Mouse (Mus musculus): ENCODE measurements around the gene Krt31. TPM values are rescaled to one million over a fixed set of nuclear protein-coding genes. Genes with fewer than 3 reads are reported as not detected.

The Krt31 gene
- polyA plus RNA-seq, 1 experiment = not detected

GRCm38 (mm10) chr11:99999091-99999490 lies 51.3 kb downstream of the Krt31 start:
- TF ChIP-seq POLR2A (IDR thresholded peaks at IDR 0.05; ENCODE audit: insufficient read depth, low read length) (no peak), CTCF (IDR thresholded peaks at IDR 0.05; ENCODE audit: low read depth, low read length) (no peak), EP300 (IDR thresholded peaks at IDR 0.05; ENCODE audit: insufficient read depth, low read depth, low read length) (no peak)
- no peak overlapping the region for H3K27ac ChIP-seq (ENCODE audit: insufficient read depth, low read length)

More at GRCm38 (mm10) chr11:99999091-99999490, 51.3 kb downstream of the Krt31 start:
- no peaks in the 10 kb centered on the region for H3K4me1 ChIP-seq (ENCODE audit: control insufficient read depth, insufficient read depth, low read length)
- H3K27me3 ChIP-seq (ENCODE audit: control insufficient read depth, insufficient read depth, low read length, poor library complexity, severe bottlenecking) = no peaks in the 10 kb centered on the region
- no peaks in the 10 kb centered on the region for H3K36me3 ChIP-seq (ENCODE audit: control insufficient read depth, insufficient read depth, low read length, poor library complexity, severe bottlenecking)
- no peak overlapping the region for H3K4me3 ChIP-seq (ENCODE audit: low read depth, low read length)
- no peak overlapping the region for H3K9ac ChIP-seq (ENCODE audit: low read depth, poor library complexity, severe bottlenecking)
- no peaks in the 10 kb centered on the region for H3K9me3 ChIP-seq (replicated peaks; ENCODE audit: control insufficient read depth, insufficient read depth, low read length, poor library complexity, severe bottlenecking)

Other genes starting within 250 kb of the Krt31 start
- gene Gm11554, start 246.1 kb downstream of the Krt31 start, polyA plus RNA-seq (2011; ENCODE audit: insufficient read depth, insufficient read length, low read depth, missing spikeins) = not detected in 2 replicates
- not detected in 2 replicates for gene Krtap4-13, start 240.7 kb downstream of the Krt31 start, polyA plus RNA-seq (2011; ENCODE audit: insufficient read depth, insufficient read length, low read depth, missing spikeins)
- gene Gm11564, start 234.9 kb downstream of the Krt31 start, polyA plus RNA-seq (2011; ENCODE audit: insufficient read depth, insufficient read length, low read depth, missing spikeins) = not detected in 2 replicates
- gene 2300003K06Rik, start 212.5 kb downstream of the Krt31 start, polyA plus RNA-seq (2011; ENCODE audit: insufficient read depth, insufficient read length, low read depth, missing spikeins) = not detected in 2 replicates
- gene Krtap4-16, start 198.9 kb downstream of the Krt31 start, polyA plus RNA-seq (2011; ENCODE audit: insufficient read depth, insufficient read length, low read depth, missing spikeins) = not detected in 2 replicates
- not detected in 2 replicates for gene Gm11568, start 192.6 kb downstream of the Krt31 start, polyA plus RNA-seq (2011; ENCODE audit: insufficient read depth, insufficient read length, low read depth, missing spikeins)
- not detected in 2 replicates for gene Gm11559, start 186.1 kb downstream of the Krt31 start, polyA plus RNA-seq (2011; ENCODE audit: insufficient read depth, insufficient read length, low read depth, missing spikeins)
- not detected in 2 replicates for gene Krtap9-1, start 177.2 kb downstream of the Krt31 start, polyA plus RNA-seq (2011; ENCODE audit: insufficient read depth, insufficient read length, low read depth, missing spikeins)
- not detected in 2 replicates for gene Gm11567, start 171.4 kb downstream of the Krt31 start, polyA plus RNA-seq (2011; ENCODE audit: insufficient read depth, insufficient read length, low read depth, missing spikeins)
- gene Krtap31-1, start 142.6 kb downstream of the Krt31 start, polyA plus RNA-seq (2011; ENCODE audit: insufficient read depth, insufficient read length, low read depth, missing spikeins) = not detected in 2 replicates
- not detected in 2 replicates for gene Gm11565, start 135.8 kb downstream of the Krt31 start, polyA plus RNA-seq (2011; ENCODE audit: insufficient read depth, insufficient read length, low read depth, missing spikeins)
- gene Krtap31-2, start 114.3 kb downstream of the Krt31 start, polyA plus RNA-seq (2011; ENCODE audit: insufficient read depth, insufficient read length, low read depth, missing spikeins) = not detected in 2 replicates
- not detected in 2 replicates for gene Krtap9-5, start 102.1 kb downstream of the Krt31 start, polyA plus RNA-seq (2011; ENCODE audit: insufficient read depth, insufficient read length, low read depth, missing spikeins)
- gene Krtap29-1, start 71.5 kb downstream of the Krt31 start, polyA plus RNA-seq (2011; ENCODE audit: insufficient read depth, insufficient read length, low read depth, missing spikeins) = not detected in 2 replicates
- gene Krtap16-1, start 64.0 kb downstream of the Krt31 start, polyA plus RNA-seq (2011; ENCODE audit: insufficient read depth, insufficient read length, low read depth, missing spikeins) = not detected in 2 replicates
- gene Krtap17-1, start 56.6 kb downstream of the Krt31 start, polyA plus RNA-seq (2011; ENCODE audit: insufficient read depth, insufficient read length, low read depth, missing spikeins) = not detected in 2 replicates
- not detected in 2 replicates for gene Krt33a, start 34.3 kb downstream of the Krt31 start, polyA plus RNA-seq (2011; ENCODE audit: insufficient read depth, insufficient read length, low read depth, missing spikeins)
- not detected in 2 replicates for gene Krt33b, start 20.7 kb downstream of the Krt31 start, polyA plus RNA-seq (2011; ENCODE audit: insufficient read depth, insufficient read length, low read depth, missing spikeins)
- gene Krt34, start 9.0 kb downstream of the Krt31 start, polyA plus RNA-seq (2011; ENCODE audit: insufficient read depth, insufficient read length, low read depth, missing spikeins) = not detected in 2 replicates
- gene Krt32, start 37.7 kb upstream of the Krt31 start, polyA plus RNA-seq (2011; ENCODE audit: insufficient read depth, insufficient read length, low read depth, missing spikeins) = not detected in 2 replicates
- not detected in 2 replicates for gene Krt35, start 45.7 kb upstream of the Krt31 start, polyA plus RNA-seq (2011; ENCODE audit: insufficient read depth, insufficient read length, low read depth, missing spikeins)
- not detected in 2 replicates for gene Krt36, start 55.1 kb upstream of the Krt31 start, polyA plus RNA-seq (2011; ENCODE audit: insufficient read depth, insufficient read length, low read depth, missing spikeins)
- gene Krt13, start 71.0 kb upstream of the Krt31 start, polyA plus RNA-seq (2011; ENCODE audit: insufficient read depth, insufficient read length, low read depth, missing spikeins) = not detected in 2 replicates
- 0.37 and 0.41 TPM in 2 replicates for gene Krt15, start 85.4 kb upstream of the Krt31 start, polyA plus RNA-seq (2011; ENCODE audit: insufficient read depth, insufficient read length, low read depth, missing spikeins)
- 83.7 and 93.1 TPM in 2 replicates for gene Krt19, start 98.1 kb upstream of the Krt31 start, polyA plus RNA-seq (2011; ENCODE audit: insufficient read depth, insufficient read length, low read depth, missing spikeins)
- gene Krt9, start 142.7 kb upstream of the Krt31 start, polyA plus RNA-seq (2011; ENCODE audit: insufficient read depth, insufficient read length, low read depth, missing spikeins) = not detected in 2 replicates
- 1.3 TPM in 1 of 2 replicates, not detected in the other for gene Krt14, start 157.0 kb upstream of the Krt31 start, polyA plus RNA-seq (2011; ENCODE audit: insufficient read depth, insufficient read length, low read depth, missing spikeins)
- 0.99 TPM in 1 of 2 replicates, not detected in the other for gene Krt16, start 198.4 kb upstream of the Krt31 start, polyA plus RNA-seq (2011; ENCODE audit: insufficient read depth, insufficient read length, low read depth, missing spikeins)
- gene Krt17, start 210.5 kb upstream of the Krt31 start, polyA plus RNA-seq (2011; ENCODE audit: insufficient read depth, insufficient read length, low read depth, missing spikeins) = 10.5 and 11.8 TPM in 2 replicates
- gene Krt42, start 219.3 kb upstream of the Krt31 start, polyA plus RNA-seq (2011; ENCODE audit: insufficient read depth, insufficient read length, low read depth, missing spikeins) = 20.6 and 21.5 TPM in 2 replicates

Data from ES-Bruce4 (cell line).